Comparison of ENCODE assay signal across 23 mouse cellular contexts in the genomic region with DNA sequence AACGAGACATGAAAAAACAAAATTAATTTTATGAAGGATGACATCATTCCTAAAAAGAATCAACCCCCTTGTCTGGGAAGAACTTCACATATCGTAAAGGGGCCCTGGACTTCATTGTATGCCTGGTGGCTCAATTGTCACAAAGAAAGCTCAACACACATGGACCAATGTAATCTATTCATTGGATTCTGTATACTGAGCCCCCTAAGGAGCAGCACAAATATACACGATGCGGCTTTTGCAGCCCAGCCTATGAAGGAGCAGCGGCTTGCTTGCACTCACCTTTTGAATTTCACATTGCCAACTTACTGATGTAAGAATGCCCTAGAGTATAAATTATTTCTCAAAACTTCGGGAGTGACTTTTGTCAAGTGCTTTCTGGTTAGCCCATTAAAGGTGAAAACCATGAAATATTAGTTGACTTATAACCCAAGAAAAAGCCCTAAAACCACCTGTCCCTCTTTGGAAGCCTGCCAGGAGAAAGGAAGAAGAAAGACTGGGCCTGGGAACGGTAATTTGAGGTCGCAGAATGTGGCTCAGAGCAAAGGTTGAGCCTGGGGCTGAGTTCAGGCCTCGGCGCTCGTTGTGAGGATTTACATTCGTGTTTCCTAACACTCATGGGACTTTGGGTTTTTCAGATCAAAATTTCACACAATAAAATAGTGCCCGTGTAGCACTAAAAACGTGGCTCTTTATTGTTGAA.
DNase-seq lines count a peak whose midpoint lies in the region; ATAC-seq lines count a peak whose summit lies in the region.
"Had no signal": no experiment of that assay in that cellular context is flagged by ENCODE, and none has a peak within 500 bp of the region (broad histone marks: within the 10 kb centered on the region; RNA-seq: fewer than 3 reads in every experiment).

No protein-coding gene starts in this region.

- DNase-seq in embryo, embryonic 11 days, result peak; percentile 34
- DNase-seq in embryo, embryonic 10 days (ENCODE audit: low spot score), result no peak
- DNase-seq in kidney, adult 9 months, result peak; percentile 43
- DNase-seq in kidney, postnatal 14 days, result no peak
- no peak for DNase-seq in midbrain, embryonic 10.5 days (ENCODE audit: low spot score)
- no peak for DNase-seq in gastrocnemius, postnatal 10 days
- DNase-seq: adrenal gland, adult 8-10 months; adrenal gland, postnatal 36 days; B cell, adult 2 months; cerebellum, adult 11 months; cerebellum, adult 8-10 months; cerebellum, postnatal 14 days; gastrocnemius, postnatal 25 days had no signal

- H3K9me3 ChIP-seq in midbrain, embryonic 16.5 days (replicated peaks; ENCODE audit: control insufficient read depth, low read length, poor library complexity, severe bottlenecking), result no peaks in the 10 kb centered on the region
- no peaks in the 10 kb centered on the region for H3K9me3 ChIP-seq in midbrain, embryonic 10.5 days (replicated peaks)
- H3K9me3 ChIP-seq in limb, embryonic 13.5 days, result no peaks in the 10 kb centered on the region
- H3K9me3 ChIP-seq: embryonic facial prominence, embryonic 12.5 days; forebrain, embryonic 12.5 days; heart, embryonic 12.5 days; hindbrain, embryonic 10.5 days had no signal

- ATAC-seq in midbrain, embryonic 16.5 days, result peak; percentile 45; the same call in 1 of the 2 replicates
- ATAC-seq in limb, embryonic 13.5 days (ENCODE audit: low FRiP score, low read depth), result 0 out of 2 replicates have a peak, but pooled peaks have one; percentile 44
- ATAC-seq: CD4-positive, CD25-positive, alpha-beta regulatory T cell, adult 4 months; forebrain, embryonic 16.5 days had no signal

- H3K9ac ChIP-seq in midbrain, embryonic 16.5 days (ENCODE audit: low read depth, low read length), result no peak overlapping the region
- no peak overlapping the region for H3K9ac ChIP-seq in limb, embryonic 13.5 days
- H3K9ac ChIP-seq: embryonic facial prominence, embryonic 12.5 days; forebrain, embryonic 12.5 days; heart, embryonic 12.5 days; hindbrain, embryonic 14.5 days had no signal

- no peak overlapping the region for H3K4me3 ChIP-seq in midbrain, embryonic 16.5 days (ENCODE audit: low read depth, low read length)
- no peak overlapping the region for H3K4me3 ChIP-seq in midbrain, embryonic 10.5 days
- H3K4me3 ChIP-seq in limb, embryonic 13.5 days, result no peak overlapping the region
- H3K4me3 ChIP-seq: embryonic facial prominence, embryonic 12.5 days; forebrain, embryonic 12.5 days; heart, embryonic 12.5 days; hindbrain, embryonic 10.5 days had no signal

- H3K27ac ChIP-seq in midbrain, embryonic 16.5 days (ENCODE audit: low read length), result no peak overlapping the region
- no peak overlapping the region for H3K27ac ChIP-seq in midbrain, embryonic 10.5 days (replicated peaks)
- no peak overlapping the region for H3K27ac ChIP-seq in limb, embryonic 13.5 days
- H3K27ac ChIP-seq: embryonic facial prominence, embryonic 12.5 days; forebrain, embryonic 12.5 days; hindbrain, embryonic 10.5 days; hindbrain, embryonic 14.5 days had no signal

- no peak overlapping the region for H3K4me2 ChIP-seq in midbrain, embryonic 16.5 days (ENCODE audit: low read length)
- H3K4me2 ChIP-seq in limb, embryonic 13.5 days (replicated peaks), result no peak overlapping the region
- H3K4me2 ChIP-seq: embryonic facial prominence, embryonic 12.5 days; forebrain, embryonic 12.5 days; heart, embryonic 12.5 days; hindbrain, embryonic 14.5 days had no signal

- no peaks in the 10 kb centered on the region for H3K36me3 ChIP-seq in midbrain, embryonic 16.5 days (ENCODE audit: control insufficient read depth, insufficient read depth, low read length)
- H3K36me3 ChIP-seq in midbrain, embryonic 10.5 days, result no peaks in the 10 kb centered on the region
- H3K36me3 ChIP-seq in limb, embryonic 13.5 days, result no peaks in the 10 kb centered on the region
- H3K36me3 ChIP-seq: embryonic facial prominence, embryonic 12.5 days; forebrain, embryonic 12.5 days; G1E; heart, embryonic 12.5 days; hindbrain, embryonic 10.5 days had no signal

- no peaks in the 10 kb centered on the region for H3K4me1 ChIP-seq in midbrain, embryonic 16.5 days (ENCODE audit: control insufficient read depth, insufficient read depth, low read length)
- no peaks in the 10 kb centered on the region for H3K4me1 ChIP-seq in midbrain, embryonic 10.5 days
- peaks cover 12% of the 10 kb centered on the region; the same call in 1 of the 2 replicates for H3K4me1 ChIP-seq in limb, embryonic 13.5 days
- H3K4me1 ChIP-seq: embryonic facial prominence, embryonic 12.5 days; forebrain, embryonic 12.5 days; heart, embryonic 12.5 days; hindbrain, embryonic 10.5 days had no signal

- 67% methylated on average over 14 of the region's 14 CpGs for WGBS in midbrain, embryonic 16.5 days
- WGBS in midbrain, embryonic 10.5 days, result 91% methylated on average over 14 of the region's 14 CpGs
- 39% methylated on average over 14 of the region's 14 CpGs for WGBS in limb, embryonic 13.5 days

- no peaks in the 10 kb centered on the region for H3K27me3 ChIP-seq in midbrain, embryonic 16.5 days (ENCODE audit: control insufficient read depth, insufficient read depth, low read depth, low read length)
- no peaks in the 10 kb centered on the region for H3K27me3 ChIP-seq in midbrain, embryonic 10.5 days (ENCODE audit: low read depth, poor library complexity, severe bottlenecking)
- no peaks in the 10 kb centered on the region for H3K27me3 ChIP-seq in limb, embryonic 13.5 days
- H3K27me3 ChIP-seq: embryonic facial prominence, embryonic 12.5 days; forebrain, embryonic 12.5 days had no signal

Comparison
In these comparisons a context has a peak if more than half of its experiments do, and no peak if none do; other contexts are left out.
1. DNase-seq: peak in embryo, embryonic 11 days (single experiment) and kidney, adult 9 months (single experiment); none in embryo, embryonic 10 days (single experiment), kidney, postnatal 14 days (single experiment), midbrain, embryonic 10.5 days (single experiment) and gastrocnemius, postnatal 10 days (single experiment).